Mouse (Mus musculus) stomach, embryonic 14.5 days (tissue): Measurements from ENCODE around the gene Iqsec1. TPM values are rescaled to one million over a fixed set of nuclear protein-coding genes. Genes with fewer than 3 reads are reported as not detected.

Experiments
- ATAC-seq: fragments of 200-750 bp; cut with Nextera tagmentation; 2 replicates; pipeline ENCODE4 v1.8.0; 2017; ENCODE audit warnings: low read depth, moderate TSS enrichment; ENCODE audit not compliant: insufficient number of reproducible peaks, insufficient read depth, low FRiP score
- H3K27ac ChIP-seq: fragments of 300-500 bp; sonication (generic); 2 replicates; pipeline ENCODE4 v1.5.1; 2014; ENCODE audit warnings: mild to moderate bottlenecking, low read length, moderate library complexity, mixed read lengths
- H3K27me3 ChIP-seq: fragments of 300-500 bp; sonication (generic); 2 replicates; pipeline ENCODE4 v1.6.1; 2014; ENCODE audit warnings: low read length, control low read depth, mixed read lengths; ENCODE audit not compliant: control insufficient read depth, insufficient read depth
- H3K36me3 ChIP-seq: fragments of 300-500 bp; sonication (generic); 2 replicates; pipeline ENCODE4 v1.6.1; 2014; ENCODE audit warnings: mild to moderate bottlenecking, control low read depth, low read length, moderate library complexity, mixed read lengths; ENCODE audit not compliant: control insufficient read depth, insufficient read depth
- H3K4me1 ChIP-seq: fragments of 300-500 bp; sonication (generic); 2 replicates; pipeline ENCODE4 v1.6.1; 2014; ENCODE audit warnings: low read length, control low read depth, mixed read lengths; ENCODE audit not compliant: control insufficient read depth, insufficient read depth
- H3K4me2 ChIP-seq: fragments of 300-500 bp; sonication (generic); replicated peaks from 2 replicates; pipeline ENCODE4 v1.6.1; 2014; ENCODE audit warnings: low read depth, low read length, control low read depth
- H3K4me3 ChIP-seq: fragments of 300-500 bp; sonication (generic); 2 replicates; pipeline ENCODE4 v1.5.1; 2014; ENCODE audit warnings: low read depth, low read length, control low read depth
- H3K9ac ChIP-seq: fragments of 300-500 bp; sonication (generic); replicated peaks from 2 replicates; pipeline ENCODE4 v1.6.1; 2014; ENCODE audit warnings: low read depth, mild to moderate bottlenecking, control low read depth, low read length, moderate library complexity, mixed read lengths
- H3K9me3 ChIP-seq: fragments of 300-500 bp; sonication (generic); 2 replicates; pipeline ENCODE4 v1.6.1; 2016; ENCODE audit warnings: low read depth, low read length, control low read depth; ENCODE audit not compliant: control insufficient read depth
- WGBS: fragments of 180-500 bp; shearing (Covaris S2); extraction: QIAGEN DNeasy Blood & Tissue Kit; methylation state at CpG from one replicate; pipeline ENCODE4 v1.1.7; 2014; 5-methylcytosine and 5-hydroxymethylcytosine counted together
- polyA plus RNA-seq: library from polyadenylated mRNA; unstranded; fragments of >200 nt; fragmentation: Nextera tagmentation; extraction: Ambion mirVana; gene quantifications from 2 replicates; pipeline ENCODE4 v1.2.1, GENCODE M21; 2014

Iqsec1 gene
- polyA plus RNA-seq, 1 experiment from 2014 or later, result 16.0 TPM

DNA sequence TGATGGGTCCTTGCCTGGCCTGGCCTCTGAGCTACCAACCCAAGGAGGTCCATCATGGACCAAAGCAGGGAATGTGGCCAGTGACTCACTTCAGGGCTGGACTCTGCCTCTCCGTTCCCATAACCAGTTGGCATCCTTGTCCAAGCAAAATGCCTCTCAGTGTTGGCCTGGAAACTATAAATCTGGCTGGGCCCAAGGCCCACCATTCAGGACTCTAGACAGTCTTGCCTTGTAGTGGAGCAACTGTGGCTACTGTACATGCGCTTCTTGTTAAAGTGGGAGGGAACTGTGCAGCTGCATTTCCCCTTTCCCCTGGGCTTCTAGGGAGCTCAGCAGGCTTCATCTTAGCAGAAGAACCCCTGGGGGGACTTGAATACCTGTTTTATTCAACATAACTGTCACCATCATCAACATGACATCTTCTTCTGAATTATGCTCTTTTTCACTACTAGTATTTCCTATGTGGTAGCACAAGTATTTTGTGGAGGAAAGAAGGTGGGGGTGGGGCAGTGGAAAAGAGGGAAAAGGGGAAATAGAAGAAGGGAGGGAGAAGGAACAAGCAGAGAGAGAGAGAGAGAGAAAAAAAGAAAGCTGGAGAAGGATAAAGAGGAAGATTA, 226.3 kb downstream of the Iqsec1 start:
- no peak for ATAC-seq
- H3K4me3 ChIP-seq, result no peak overlapping the region
- no peak overlapping the region for H3K4me2 ChIP-seq
- 96% methylated on average over 2 of the region's 2 CpGs for WGBS
- no peaks in the 10 kb centered on the region for H3K36me3 ChIP-seq
- H3K9me3 ChIP-seq, result no peaks in the 10 kb centered on the region
- no peaks in the 10 kb centered on the region for H3K27me3 ChIP-seq
- no peak overlapping the region for H3K9ac ChIP-seq
- peaks cover 3% of the 10 kb centered on the region for H3K4me1 ChIP-seq
- no peak overlapping the region for H3K27ac ChIP-seq

DNA sequence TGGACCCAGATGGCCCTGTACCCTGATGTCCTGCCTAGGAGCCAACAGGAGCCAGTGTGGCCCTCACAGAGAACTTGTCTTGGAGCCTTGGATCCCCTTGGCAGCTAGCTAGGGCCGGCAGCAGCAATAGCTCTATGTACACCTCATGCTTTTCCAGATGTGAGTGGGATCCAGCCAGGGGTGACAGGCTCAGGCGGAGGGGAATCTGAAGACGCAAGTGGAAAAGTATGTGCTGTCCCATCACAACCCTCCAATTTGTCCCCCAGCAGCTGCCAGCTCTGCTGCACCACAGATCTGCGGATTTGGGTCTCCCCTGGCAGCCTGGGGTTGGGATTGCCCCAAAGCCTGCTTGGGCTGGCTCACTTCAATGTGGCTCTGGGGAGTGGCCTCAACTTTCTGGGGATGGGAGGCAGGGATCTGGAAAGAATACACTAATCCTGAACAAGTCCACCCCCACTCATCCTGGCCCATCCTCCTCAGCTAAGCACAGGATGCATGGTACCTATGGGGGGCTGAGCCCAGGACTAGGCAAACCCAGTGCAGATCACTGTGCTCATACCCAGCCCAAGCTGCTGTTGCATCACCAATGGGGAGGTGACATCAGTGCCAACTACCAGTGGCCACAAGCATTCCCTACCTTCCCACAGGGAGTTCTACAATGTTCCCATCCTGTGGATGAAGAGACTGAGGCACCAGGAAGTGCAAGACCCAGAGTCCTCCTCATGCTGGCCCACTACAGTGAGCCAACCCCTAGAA, 227.0 kb downstream of the Iqsec1 start:
- H3K4me3 ChIP-seq, result no peak overlapping the region
- ATAC-seq, result no peak
- H3K9me3 ChIP-seq, result no peaks in the 10 kb centered on the region
- no peak overlapping the region for H3K4me2 ChIP-seq
- no peaks in the 10 kb centered on the region for H3K27me3 ChIP-seq
- no peaks in the 10 kb centered on the region for H3K36me3 ChIP-seq
- 84% methylated on average over 4 of the region's 4 CpGs for WGBS
- peaks cover 3% of the 10 kb centered on the region for H3K4me1 ChIP-seq
- H3K9ac ChIP-seq, result no peak overlapping the region
- H3K27ac ChIP-seq, result no peak overlapping the region

DNA sequence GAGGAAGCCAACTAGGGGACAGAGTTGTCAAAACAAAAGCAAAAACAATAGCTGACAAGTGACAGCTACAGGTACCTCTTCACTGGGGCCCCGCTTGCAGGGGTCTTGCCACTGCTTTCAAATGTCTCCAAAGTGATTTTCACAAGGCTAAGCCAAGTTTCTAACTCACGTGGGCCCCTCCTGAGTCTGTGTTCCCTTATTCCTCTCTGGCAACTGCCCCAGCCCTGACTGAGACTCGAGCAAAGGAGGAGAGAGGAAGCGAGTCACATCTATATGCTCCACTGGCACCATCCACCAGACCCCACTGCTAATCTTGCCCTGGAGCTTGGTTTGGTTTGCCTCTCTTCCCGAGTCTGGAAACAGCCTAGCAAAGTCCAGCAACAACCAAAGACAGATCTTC, 227.6 kb downstream of the Iqsec1 start:
- Histone ChIP-seq H3K9ac (no peak overlapping the region), H3K27me3 (no peaks in the 10 kb centered on the region), H3K4me3 (no peak overlapping the region), H3K27ac (no peak overlapping the region), H3K4me2 (no peak overlapping the region), H3K36me3 (no peaks in the 10 kb centered on the region), H3K4me1 (peaks cover 3% of the 10 kb centered on the region), H3K9me3 (no peaks in the 10 kb centered on the region)
- ATAC-seq, result no peak
- 74% methylated on average over 5 of the region's 5 CpGs for WGBS

DNA sequence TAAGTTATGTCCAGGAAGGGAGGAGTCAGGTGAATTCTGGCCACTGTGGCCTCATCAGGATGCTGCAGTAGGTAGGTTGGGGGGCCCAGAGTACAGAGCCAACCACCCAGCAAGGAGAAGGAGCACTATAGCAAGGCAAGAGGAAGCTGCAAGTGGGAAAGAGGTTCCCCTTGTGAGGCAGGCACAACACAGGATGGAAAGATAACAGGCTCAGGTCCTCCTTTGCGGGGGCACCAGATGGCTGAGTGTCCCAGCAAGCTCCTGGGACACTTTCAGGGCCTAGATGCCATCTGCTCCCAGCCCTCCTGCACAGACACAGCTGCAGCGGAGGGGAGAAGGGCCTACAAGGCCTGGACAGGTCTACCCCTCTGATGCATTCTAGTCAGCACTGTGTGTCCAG, 228.7 kb downstream of the Iqsec1 start:
- ATAC-seq, result no peak
- H3K27me3 ChIP-seq, result no peaks in the 10 kb centered on the region
- no peaks in the 10 kb centered on the region for H3K9me3 ChIP-seq
- no peak overlapping the region for H3K4me2 ChIP-seq
- WGBS, result 89% methylated on average over 2 of the region's 2 CpGs
- no peak overlapping the region for H3K4me3 ChIP-seq
- H3K4me1 ChIP-seq, result peaks cover 3% of the 10 kb centered on the region
- H3K36me3 ChIP-seq, result no peaks in the 10 kb centered on the region
- no peak overlapping the region for H3K27ac ChIP-seq
- no peak overlapping the region for H3K9ac ChIP-seq

DNA sequence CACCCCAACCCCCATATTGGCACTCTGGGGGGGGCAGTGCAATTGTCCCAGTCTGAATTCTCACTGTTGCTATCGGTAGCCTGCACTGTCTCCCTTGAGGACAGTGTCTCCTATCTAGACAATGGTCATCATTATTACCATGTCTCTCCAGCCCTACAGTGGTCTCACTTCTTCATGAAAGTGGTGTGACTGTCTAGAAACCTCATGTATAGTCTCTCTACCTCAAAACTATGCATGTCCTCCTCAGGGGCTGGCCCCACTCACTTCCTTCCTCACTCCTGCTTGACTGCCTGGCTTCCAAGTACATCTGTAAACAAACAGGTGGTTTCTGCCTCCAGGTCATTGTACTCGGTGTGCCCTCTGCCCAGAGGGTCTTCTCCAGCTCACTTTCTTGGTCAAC, 230.3 kb downstream of the Iqsec1 start:
- Histone ChIP-seq H3K36me3 (no peaks in the 10 kb centered on the region), H3K4me2 (no peak overlapping the region), H3K27ac (no peak overlapping the region), H3K9ac (no peak overlapping the region), H3K9me3 (no peaks in the 10 kb centered on the region), H3K4me1 (no peaks in the 10 kb centered on the region), H3K27me3 (no peaks in the 10 kb centered on the region), H3K4me3 (no peak overlapping the region)
- 69% methylated on average over 2 of the region's 2 CpGs for WGBS
- ATAC-seq, result no peak

DNA sequence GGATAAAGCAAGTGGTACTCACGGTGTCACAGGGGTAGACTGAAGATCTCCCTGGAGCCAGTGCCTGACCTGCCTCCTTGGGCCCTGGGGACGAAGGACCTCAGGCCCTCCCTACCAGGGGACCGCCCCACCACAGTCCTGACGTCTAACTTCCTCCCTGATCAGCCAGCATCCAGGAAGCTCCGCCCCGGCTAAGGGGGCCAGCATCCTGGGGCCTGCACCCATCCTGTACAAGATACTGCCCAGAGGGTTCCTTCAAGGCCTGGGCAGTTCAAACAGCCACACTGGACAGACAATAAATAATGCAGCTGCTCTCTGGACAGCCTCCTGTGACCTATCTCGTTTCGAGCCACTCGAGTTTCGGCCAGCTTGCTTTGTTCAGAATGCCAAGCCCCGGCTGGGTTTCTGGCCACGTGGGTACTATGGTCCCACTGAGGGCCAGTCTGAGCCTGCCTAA, 231.0 kb downstream of the Iqsec1 start:
- Histone ChIP-seq H3K4me2 (no peak overlapping the region), H3K27me3 (no peaks in the 10 kb centered on the region), H3K4me1 (no peaks in the 10 kb centered on the region), H3K27ac (no peak overlapping the region), H3K36me3 (no peaks in the 10 kb centered on the region), H3K9ac (no peak overlapping the region), H3K9me3 (no peaks in the 10 kb centered on the region), H3K4me3 (no peak overlapping the region)
- WGBS, result 71% methylated on average over 12 of the region's 12 CpGs
- ATAC-seq, result no peak

DNA sequence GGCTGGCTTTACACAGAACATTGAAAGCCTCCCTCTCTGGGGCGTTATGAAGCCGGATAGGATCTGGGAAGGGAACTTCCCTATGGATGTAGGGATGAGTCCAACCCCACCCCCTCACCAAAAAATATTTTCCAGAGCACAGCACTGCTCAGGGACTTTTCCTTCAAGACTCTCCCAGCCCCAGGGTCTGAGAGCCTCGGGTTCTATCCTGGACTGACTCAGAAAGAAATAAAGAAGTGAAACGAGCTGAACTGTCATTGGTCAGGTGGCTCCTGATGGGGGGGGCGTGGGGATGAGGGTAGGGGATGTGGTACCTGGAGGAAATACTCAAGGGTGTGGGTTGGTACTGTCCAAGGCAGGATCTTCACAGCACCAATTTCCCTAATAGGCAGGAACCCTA, 231.9 kb downstream of the Iqsec1 start:
- no peak overlapping the region for H3K27ac ChIP-seq
- H3K36me3 ChIP-seq, result no peaks in the 10 kb centered on the region
- ATAC-seq, result no peak
- no peak overlapping the region for H3K4me2 ChIP-seq
- no peaks in the 10 kb centered on the region for H3K9me3 ChIP-seq
- H3K4me1 ChIP-seq, result no peaks in the 10 kb centered on the region
- no peak overlapping the region for H3K9ac ChIP-seq
- no peaks in the 10 kb centered on the region for H3K27me3 ChIP-seq
- WGBS, result 68% methylated on average over 5 of the region's 5 CpGs
- no peak overlapping the region for H3K4me3 ChIP-seq

DNA sequence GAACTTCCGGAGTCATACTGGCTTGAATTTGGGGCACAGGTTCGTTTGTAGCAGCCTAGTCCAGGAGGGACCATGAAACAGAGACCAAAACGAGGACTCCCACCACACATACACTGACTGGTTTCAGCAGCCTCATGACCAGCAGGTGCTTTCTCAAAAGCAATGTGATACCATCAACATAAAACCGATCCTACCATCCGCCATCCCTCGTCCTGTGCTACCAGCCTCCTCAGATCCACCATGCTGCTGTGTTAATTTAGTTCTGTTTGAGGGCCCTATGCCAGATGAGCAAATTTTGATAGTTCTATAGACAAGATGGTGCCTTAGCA, 232.9 kb downstream of the Iqsec1 start:
- Histone ChIP-seq H3K27ac (no peak overlapping the region), H3K4me3 (no peak overlapping the region), H3K27me3 (no peaks in the 10 kb centered on the region), H3K36me3 (no peaks in the 10 kb centered on the region), H3K9me3 (no peaks in the 10 kb centered on the region), H3K9ac (no peak overlapping the region), H3K4me1 (no peaks in the 10 kb centered on the region), H3K4me2 (no peak overlapping the region)
- no peak for ATAC-seq
- WGBS, result 81% methylated on average over 6 of the region's 6 CpGs
